Mouse (Mus musculus) forebrain, embryonic 14.5 days (tissue): ENCODE results near the gene Sult6b2. TPM values are rescaled to one million over a fixed set of nuclear protein-coding genes. Genes with fewer than 3 reads are reported as not detected.

Experiments used
- ATAC-seq: fragments of 200-750 bp; cut with Nextera tagmentation; 2 replicates; pipeline ENCODE4 v1.8.0; 2017; ENCODE audit warnings: mild to moderate bottlenecking, moderate library complexity
- DNase-seq: peaks from one replicate; pipeline ENCODE4 v3.0.0-alpha.2; 2015; ENCODE audit warnings: low spot score
- H3K27ac ChIP-seq: fragments of 300-500 bp; sonication (generic); 2 replicates; pipeline ENCODE4 v1.5.1; 2014; ENCODE audit warnings: low read depth, mild to moderate bottlenecking, control low read depth, low read length, moderate library complexity
- H3K27me3 ChIP-seq: fragments of 300-500 bp; sonication (generic); replicated peaks from 2 replicates; pipeline ENCODE4 v1.6.1; 2014; ENCODE audit warnings: low read length, control low read depth, mixed read lengths; ENCODE audit not compliant: control insufficient read depth, insufficient read depth
- H3K36me3 ChIP-seq: fragments of 300-500 bp; sonication (generic); 2 replicates; pipeline ENCODE4 v1.6.1; 2014; ENCODE audit warnings: low read length, control low read depth; ENCODE audit not compliant: control insufficient read depth, insufficient read depth
- H3K4me1 ChIP-seq: fragments of 300-500 bp; sonication (generic); 2 replicates; pipeline ENCODE4 v1.6.1; 2014; ENCODE audit warnings: antibody characterized with exemption, low read length, control low read depth; ENCODE audit not compliant: control insufficient read depth, insufficient read depth
- H3K4me2 ChIP-seq: fragments of 300-500 bp; sonication (generic); 2 replicates; pipeline ENCODE4 v1.6.1; 2014; ENCODE audit warnings: mild to moderate bottlenecking, control low read depth, low read length
- H3K4me3 ChIP-seq: fragments of 300-500 bp; sonication (generic); 2 replicates; pipeline ENCODE4 v1.5.1; 2014; ENCODE audit warnings: low read depth, low read length, control low read depth
- H3K9ac ChIP-seq: fragments of 300-500 bp; sonication (generic); 2 replicates; pipeline ENCODE4 v1.6.1; 2014; ENCODE audit warnings: mild to moderate bottlenecking, low read length, control low read depth, moderate library complexity
- H3K9me3 ChIP-seq: fragments of 300-500 bp; sonication (generic); replicated peaks from 2 replicates; pipeline ENCODE4 v1.6.1; 2016; ENCODE audit warnings: low read length, control low read depth, mixed read lengths; ENCODE audit not compliant: control insufficient read depth
- WGBS: fragments of 180-500 bp; shearing (Covaris S2); extraction: QIAGEN DNeasy Blood & Tissue Kit; methylation state at CpG from one replicate; pipeline ENCODE4 v1.1.7; 2014; 5-methylcytosine and 5-hydroxymethylcytosine counted together
- polyA plus RNA-seq: library from polyadenylated mRNA; unstranded; fragments of >200 nt; fragmentation: Nextera tagmentation; extraction: Ambion mirVana; gene quantifications from 2 replicates; pipeline ENCODE4 v1.2.1, GENCODE M21; 2014

The Sult6b2 gene
- 0.18 TPM in 1 of 2 replicates, not detected in the other for polyA plus RNA-seq

DNA sequence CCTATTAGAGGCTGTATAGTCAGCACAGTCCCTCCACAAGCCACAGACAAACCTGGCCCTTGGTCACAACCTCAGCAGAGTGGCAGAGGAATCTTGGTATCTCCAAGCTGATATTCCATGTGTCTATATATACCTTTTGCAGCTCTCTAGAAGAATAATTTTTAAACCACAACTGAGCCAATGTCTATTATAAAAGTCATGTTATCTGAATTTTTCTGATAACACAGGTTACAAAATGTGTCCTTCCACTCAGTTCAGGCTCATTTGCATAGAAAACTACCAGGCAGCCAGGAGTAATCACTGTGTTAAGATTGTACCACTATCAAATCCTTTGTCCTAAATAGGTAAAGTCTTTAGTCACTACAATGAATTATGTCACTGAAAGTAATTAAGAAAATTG is at the start of gene Sult6b2:
TSS of gene Sult6b2 (minus strand) at position 101 of the 400 bp plus-strand sequence.
- Histone ChIP-seq H3K36me3 (no peaks in the 10 kb centered on the region), H3K27me3 (no peaks in the 10 kb centered on the region), H3K9me3 (no peaks in the 10 kb centered on the region), H3K9ac (no peak within 1 kb of the TSS), H3K4me2 (no peak within 1 kb of the TSS), H3K27ac (no peak within 1 kb of the TSS), H3K4me3 (no peak within 1 kb of the TSS), H3K4me1 (no peaks in the 10 kb centered on the region)
- ATAC-seq: no peak
- DNase-seq: no peak

DNA sequence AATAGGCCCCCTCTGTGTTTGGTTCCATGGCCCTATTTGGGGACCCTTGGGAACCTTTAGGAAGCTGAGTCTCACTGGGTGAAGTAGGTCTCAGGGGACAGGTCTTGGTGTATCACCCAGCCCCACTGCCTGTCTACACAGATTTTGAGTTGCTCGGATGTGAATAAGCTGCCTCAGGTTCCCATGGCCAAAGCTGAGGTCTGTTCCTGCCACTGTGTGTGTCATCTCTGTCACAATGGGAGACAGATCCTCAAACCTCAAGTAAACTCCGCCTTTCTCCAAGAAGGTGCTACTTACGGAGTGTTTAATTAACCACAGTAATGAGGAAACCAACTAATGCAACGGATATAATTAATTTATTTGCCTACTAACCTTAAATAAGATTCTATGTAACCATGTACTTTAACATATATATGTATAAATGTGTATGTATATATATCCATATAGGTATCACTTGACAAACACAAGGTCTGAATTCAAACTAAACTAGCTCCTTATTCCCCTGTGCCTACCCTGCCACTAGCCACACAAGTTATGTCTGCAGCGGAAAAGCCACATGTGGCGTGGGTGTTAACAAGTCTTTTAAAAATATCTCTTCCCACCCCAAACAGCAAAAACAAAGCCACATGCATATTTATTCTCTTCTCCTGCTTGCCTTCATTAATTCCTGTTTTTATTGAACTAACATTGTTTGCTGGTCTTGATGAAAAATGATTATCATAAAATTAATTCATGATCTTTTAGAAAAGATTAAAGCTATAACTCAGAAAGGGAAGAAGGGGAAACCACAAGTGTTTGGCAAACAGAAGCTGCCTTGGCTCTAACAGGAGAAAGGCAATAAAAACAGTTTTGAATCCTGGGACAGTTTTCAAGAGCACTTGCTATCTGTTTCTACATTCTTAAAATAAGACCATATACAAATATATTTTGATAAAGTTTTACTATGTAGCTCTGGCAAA is 48.4 kb upstream of the Sult6b2 start:
- DNase-seq (no peak), ATAC-seq (no peak)
- Histone ChIP-seq H3K36me3 (no peaks in the 10 kb centered on the region), H3K9me3 (no peaks in the 10 kb centered on the region), H3K9ac (no peak overlapping the region), H3K4me3 (no peak overlapping the region), H3K27ac (no peak overlapping the region), H3K4me1 (no peaks in the 10 kb centered on the region), H3K27me3 (no peaks in the 10 kb centered on the region), H3K4me2 (no peak overlapping the region)
- WGBS: 80% methylated on average over 6 of the region's 6 CpGs

GRCm38 (mm10) chr6:142850436-142850835 is 46.1 kb upstream of the Sult6b2 start:
- ATAC-seq: no peak
- H3K27me3 ChIP-seq: no peaks in the 10 kb centered on the region
- 77% methylated on average over 8 of the region's 8 CpGs for WGBS
- H3K9ac ChIP-seq: no peak overlapping the region
- no peaks in the 10 kb centered on the region for H3K9me3 ChIP-seq
- DNase-seq: no peak
- no peaks in the 10 kb centered on the region for H3K4me1 ChIP-seq
- H3K27ac ChIP-seq: no peak overlapping the region
- no peaks in the 10 kb centered on the region for H3K36me3 ChIP-seq
- H3K4me2 ChIP-seq: no peak overlapping the region
- H3K4me3 ChIP-seq: no peak overlapping the region

DNA sequence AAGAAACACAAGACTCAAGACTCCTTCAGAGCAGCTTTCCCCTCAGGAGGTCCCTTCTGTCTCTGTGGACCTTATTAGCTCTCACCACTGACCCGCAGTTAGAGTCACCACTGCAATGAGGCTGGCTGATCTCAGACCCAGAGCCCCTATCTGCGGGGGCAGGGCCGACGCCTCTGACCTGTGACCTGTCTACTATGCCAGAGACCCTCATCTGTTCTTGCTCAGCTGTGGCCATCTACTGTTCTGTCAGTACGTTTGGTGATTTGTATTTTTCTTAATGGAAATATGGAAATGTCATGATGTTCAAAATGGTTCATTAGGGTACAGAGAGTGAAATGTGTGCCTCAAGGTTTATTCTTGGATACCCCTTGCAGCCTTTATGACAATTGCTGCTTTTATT is 45.0 kb upstream of the Sult6b2 start:
- no peaks in the 10 kb centered on the region for H3K4me1 ChIP-seq
- H3K9me3 ChIP-seq: no peaks in the 10 kb centered on the region
- H3K9ac ChIP-seq: no peak overlapping the region
- 73% methylated on average over 5 of the region's 5 CpGs for WGBS
- H3K36me3 ChIP-seq: no peaks in the 10 kb centered on the region
- H3K27ac ChIP-seq: no peak overlapping the region
- DNase-seq (no peak), ATAC-seq (no peak)
- H3K4me3 ChIP-seq: no peak overlapping the region
- H3K4me2 ChIP-seq: no peak overlapping the region
- H3K27me3 ChIP-seq: no peaks in the 10 kb centered on the region

GRCm38 (mm10) chr6:142847914-142848674 is 43.8 kb upstream of the Sult6b2 start:
- Histone ChIP-seq H3K4me2 (no peak overlapping the region), H3K9me3 (no peaks in the 10 kb centered on the region), H3K36me3 (no peaks in the 10 kb centered on the region), H3K9ac (no peak overlapping the region), H3K4me1 (no peaks in the 10 kb centered on the region), H3K4me3 (no peak overlapping the region), H3K27ac (no peak overlapping the region), H3K27me3 (no peaks in the 10 kb centered on the region)
- no peak for ATAC-seq
- WGBS: 80% methylated on average over 8 of the region's 8 CpGs
- DNase-seq: no peak

- DNase-seq (no peak), ATAC-seq (no peak)
- Histone ChIP-seq H3K9ac (no peak overlapping the region), H3K4me2 (no peak overlapping the region), H3K27ac (no peak overlapping the region), H3K9me3 (no peaks in the 10 kb centered on the region), H3K27me3 (no peaks in the 10 kb centered on the region), H3K4me3 (no peak overlapping the region), H3K36me3 (no peaks in the 10 kb centered on the region), H3K4me1 (no peaks in the 10 kb centered on the region)
- 78% methylated on average over 4 of the region's 4 CpGs for WGBS
These were observed 42.6 kb upstream of the Sult6b2 start for GRCm38 (mm10) chr6:142846855-142847254.

DNA sequence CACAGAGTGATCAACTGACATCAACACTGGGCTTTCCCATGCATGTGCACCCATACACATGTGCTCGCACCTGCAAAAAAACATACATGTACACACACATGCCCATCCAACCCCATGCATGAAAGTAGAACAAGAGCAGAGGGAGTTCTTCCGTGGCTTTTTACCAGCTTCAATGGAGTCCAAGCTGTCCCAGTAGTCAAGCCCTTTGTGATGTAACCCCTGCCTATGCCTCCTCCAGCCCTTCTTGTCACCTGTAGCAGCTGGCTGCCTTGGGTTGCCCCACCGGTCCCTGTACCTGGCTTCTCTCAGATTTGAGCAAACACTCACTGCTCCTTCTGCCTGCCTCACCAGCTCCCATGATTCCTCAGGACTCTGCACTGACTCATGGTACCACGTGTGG is 40.8 kb upstream of the Sult6b2 start:
- H3K27me3 ChIP-seq: no peaks in the 10 kb centered on the region
- H3K4me3 ChIP-seq: no peak overlapping the region
- H3K4me1 ChIP-seq: no peaks in the 10 kb centered on the region
- no peak overlapping the region for H3K9ac ChIP-seq
- H3K36me3 ChIP-seq: no peaks in the 10 kb centered on the region
- H3K27ac ChIP-seq: no peak overlapping the region
- WGBS: 87% methylated on average over 4 of the region's 4 CpGs
- no peak for DNase-seq
- ATAC-seq: no peak
- H3K4me2 ChIP-seq: no peak overlapping the region
- no peaks in the 10 kb centered on the region for H3K9me3 ChIP-seq

GRCm38 (mm10) chr6:142844061-142844460 is 39.8 kb upstream of the Sult6b2 start:
- no peaks in the 10 kb centered on the region for H3K9me3 ChIP-seq
- no peak overlapping the region for H3K4me2 ChIP-seq
- no peak overlapping the region for H3K4me3 ChIP-seq
- no peaks in the 10 kb centered on the region for H3K36me3 ChIP-seq
- H3K9ac ChIP-seq: no peak overlapping the region
- no peak overlapping the region for H3K27ac ChIP-seq
- ATAC-seq (no peak), DNase-seq (no peak)
- H3K4me1 ChIP-seq: no peaks in the 10 kb centered on the region
- 84% methylated on average over 4 of the region's 4 CpGs for whole genome bisulfite sequencing
- no peaks in the 10 kb centered on the region for H3K27me3 ChIP-seq

DNA sequence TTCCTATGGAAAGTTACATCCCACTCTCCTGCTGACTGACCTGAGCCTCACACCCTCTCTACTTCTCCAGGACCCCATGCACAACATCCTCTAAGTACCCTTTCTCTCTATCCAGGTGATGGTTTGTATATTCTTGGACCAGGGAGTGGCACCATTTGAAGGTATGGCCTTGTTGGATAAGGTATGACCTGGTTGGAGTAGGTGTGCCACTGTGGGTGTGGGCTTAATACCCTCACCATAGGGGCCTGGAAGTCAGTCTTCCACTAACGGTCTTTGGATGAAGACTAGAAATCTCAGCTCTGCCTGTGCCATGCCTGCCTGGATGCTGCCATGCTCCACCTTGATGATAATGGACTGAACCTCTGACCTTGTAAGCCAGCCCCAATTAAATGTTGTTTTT is 34.2 kb upstream of the Sult6b2 start:
- Histone ChIP-seq H3K4me2 (no peak overlapping the region), H3K9ac (no peak overlapping the region), H3K9me3 (no peaks in the 10 kb centered on the region), H3K36me3 (no peaks in the 10 kb centered on the region), H3K27me3 (no peaks in the 10 kb centered on the region), H3K4me1 (no peaks in the 10 kb centered on the region), H3K4me3 (no peak overlapping the region), H3K27ac (no peak overlapping the region)
- DNase-seq: no peak
- no peak for ATAC-seq
- 96% methylated on average over 1 of the region's 1 CpGs for WGBS
